Mouse (Mus musculus): Measurements from ENCODE around the gene Sort1. TPM values are rescaled to one million over a fixed set of nuclear protein-coding genes. Genes with fewer than 3 reads are reported as not detected.
A peak's percentile ranks its signal among the peaks of the same experiment; 100 is the strongest.

Gene Sort1
- polyA plus RNA-seq, 1 experiment from 2014 or later: 32.7 TPM

GRCm38 (mm10) chr3:108378875-108379663 is 95.2 kb downstream of the Sort1 start:
- Histone ChIP-seq H3K4me2 (ENCODE audit: low read depth) (no peak overlapping the region), H3K27me3 (ENCODE audit: control insufficient read depth, insufficient read depth, low read length) (no peaks in the 10 kb centered on the region), H3K27ac (ENCODE audit: low read depth, low read length) (no peak overlapping the region), H3K4me3 (ENCODE audit: low read depth, low read length) (no peak overlapping the region), H3K36me3 (ENCODE audit: control insufficient read depth, insufficient read depth, low read length) (no peaks in the 10 kb centered on the region), H3K9ac (ENCODE audit: low read length) (no peak overlapping the region), H3K4me1 (ENCODE audit: control insufficient read depth, insufficient read depth, low read length) (0 out of 2 replicates have a peak, but pooled peaks cover 1% of the 10 kb centered on the region), H3K9me3 (ENCODE audit: control insufficient read depth, low read length) (no peaks in the 10 kb centered on the region)
- 86% methylated on average over 7 of the region's 7 CpGs for WGBS
- ATAC-seq (ENCODE audit: insufficient read depth, low FRiP score, low TSS enrichment) (no peak), DNase-seq (ENCODE audit: low spot score) (no peak)

DNA sequence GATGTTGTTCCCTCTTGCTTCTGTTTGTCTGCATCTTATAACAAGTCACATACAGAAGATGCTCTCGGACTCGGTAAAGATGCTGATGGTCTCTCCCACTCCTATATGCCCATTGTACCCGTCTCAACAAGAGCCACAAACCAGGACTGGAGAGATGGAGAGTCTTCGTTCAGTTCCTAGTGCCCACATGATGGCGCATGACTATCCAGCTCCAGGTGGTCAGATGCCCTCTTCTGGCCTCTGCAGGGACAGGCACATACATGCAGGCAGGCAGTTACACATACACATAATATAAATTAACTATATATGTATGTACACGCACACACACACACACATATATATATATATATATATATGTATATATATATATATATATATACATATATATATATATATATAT is 96.8 kb downstream of the Sort1 start:
- Histone ChIP-seq H3K9ac (ENCODE audit: low read length) (no peak overlapping the region), H3K4me1 (ENCODE audit: control insufficient read depth, insufficient read depth, low read length) (peaks cover 14% of the 10 kb centered on the region; the same call in 1 of the 2 replicates), H3K9me3 (ENCODE audit: control insufficient read depth, low read length) (no peaks in the 10 kb centered on the region), H3K27ac (ENCODE audit: low read depth, low read length) (no peak overlapping the region), H3K27me3 (ENCODE audit: control insufficient read depth, insufficient read depth, low read length) (no peaks in the 10 kb centered on the region), H3K4me2 (ENCODE audit: low read depth) (no peak overlapping the region), H3K36me3 (ENCODE audit: control insufficient read depth, insufficient read depth, low read length) (no peaks in the 10 kb centered on the region), H3K4me3 (ENCODE audit: low read depth, low read length) (no peak overlapping the region)
- no peak for ATAC-seq (ENCODE audit: insufficient read depth, low FRiP score, low TSS enrichment)
- WGBS: 81% methylated on average over 6 of the region's 6 CpGs
- DNase-seq (ENCODE audit: low spot score): no peak

DNA sequence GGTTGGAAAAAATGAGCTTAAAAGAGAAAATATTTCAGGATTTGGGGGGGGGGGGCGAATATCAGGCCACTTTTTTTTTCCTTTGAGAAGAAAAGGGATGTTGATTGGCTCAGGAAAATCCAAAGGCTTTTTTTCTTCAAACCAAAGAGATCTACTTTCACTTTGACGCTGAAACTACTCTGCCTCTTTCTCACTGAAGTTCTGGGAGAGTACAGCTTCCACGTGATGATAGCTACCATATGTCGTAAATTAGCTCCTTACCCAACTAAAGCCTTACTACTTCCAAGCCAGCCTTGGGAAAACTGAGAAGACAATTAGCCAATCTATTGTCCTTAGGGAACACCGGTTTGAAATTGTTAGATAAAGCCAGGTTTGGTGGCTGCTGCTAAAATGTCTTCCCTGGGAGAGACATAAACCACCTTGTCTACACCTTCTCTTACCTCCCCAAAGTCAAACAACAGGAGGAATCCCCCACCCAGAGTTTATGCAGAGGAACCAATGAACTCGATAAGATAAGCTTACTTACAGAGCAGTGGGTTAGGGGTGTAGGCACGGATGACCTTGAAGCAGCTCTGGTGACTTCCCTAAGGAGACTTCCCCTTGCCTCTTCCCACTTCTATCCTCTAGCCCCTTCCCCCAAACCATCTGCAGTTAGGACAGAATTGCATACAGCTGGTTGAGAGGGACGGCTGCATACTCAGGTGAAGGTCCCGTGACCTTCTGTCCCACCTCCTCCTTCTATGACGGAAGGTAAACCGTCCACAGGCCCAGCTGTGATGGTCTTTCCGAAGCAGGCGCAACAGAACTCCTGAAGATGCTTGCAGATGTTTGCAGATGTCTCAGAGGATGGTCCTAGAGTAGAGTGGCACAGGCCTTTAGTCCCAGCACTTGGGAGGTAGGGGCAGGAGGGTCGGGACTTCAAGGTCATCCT is 98.3 kb downstream of the Sort1 start:
- DNase-seq (ENCODE audit: low spot score) (no peak), ATAC-seq (ENCODE audit: insufficient read depth, low FRiP score, low TSS enrichment) (no peak)
- no peak overlapping the region for H3K4me2 ChIP-seq (ENCODE audit: low read depth)
- H3K4me3 ChIP-seq (ENCODE audit: low read depth, low read length): no peak overlapping the region
- H3K36me3 ChIP-seq (ENCODE audit: control insufficient read depth, insufficient read depth, low read length): peaks cover 3% of the 10 kb centered on the region; the same call in 1 of the 2 replicates
- H3K9ac ChIP-seq (ENCODE audit: low read length): no peak overlapping the region
- no peak overlapping the region for H3K27ac ChIP-seq (ENCODE audit: low read depth, low read length)
- H3K9me3 ChIP-seq (ENCODE audit: control insufficient read depth, low read length): no peaks in the 10 kb centered on the region
- H3K4me1 ChIP-seq (ENCODE audit: control insufficient read depth, insufficient read depth, low read length): peaks cover 14% of the 10 kb centered on the region; the same call in 1 of the 2 replicates
- no peaks in the 10 kb centered on the region for H3K27me3 ChIP-seq (ENCODE audit: control insufficient read depth, insufficient read depth, low read length)
- 71% methylated on average over 14 of the region's 14 CpGs for WGBS

DNA sequence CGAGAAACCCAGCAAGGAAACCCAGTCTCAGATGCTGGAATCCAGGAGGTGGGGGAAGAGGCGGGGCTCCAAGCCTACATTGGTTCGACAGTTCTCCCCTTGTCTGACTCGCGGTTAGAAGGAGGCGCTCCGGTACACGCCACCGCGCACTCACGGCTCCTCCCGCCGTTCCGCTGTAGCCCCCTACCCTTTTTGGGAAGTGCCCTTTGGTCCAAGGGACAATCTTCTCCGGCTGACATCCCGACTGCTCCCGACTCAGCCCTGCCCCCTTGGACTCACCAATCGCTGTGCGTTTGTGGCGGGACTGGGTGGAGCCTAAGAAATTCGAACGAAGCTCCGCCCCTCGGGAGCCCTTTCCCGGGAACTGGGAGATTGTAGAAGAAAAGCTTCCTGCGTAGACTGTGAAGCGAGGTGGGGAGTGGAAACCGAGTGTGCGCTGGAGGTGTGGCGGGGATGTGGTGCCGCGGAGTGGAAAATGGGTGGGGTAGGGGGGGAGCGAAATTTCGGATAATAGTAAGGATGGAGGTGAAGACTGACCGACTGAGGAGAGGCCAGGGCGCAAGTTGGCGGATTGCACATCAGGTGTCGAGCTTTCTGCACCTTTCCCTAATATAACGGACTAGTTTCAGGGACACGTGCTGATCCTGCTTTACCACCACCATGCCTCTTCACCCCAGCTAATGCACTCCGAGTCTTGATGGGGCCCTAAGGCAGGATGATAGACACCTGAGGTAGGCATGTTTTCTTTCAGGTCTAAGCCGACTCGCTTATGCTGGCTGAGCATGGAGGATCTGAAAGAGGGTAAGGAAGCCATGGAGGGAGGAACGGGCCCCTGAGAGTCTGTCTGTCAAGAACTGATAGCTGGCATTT is 99.8 kb downstream of the Sort1 start, which contains the start of gene Psrc1:
Gene Psrc1 (plus strand): TSS at position 355 of the 870 bp plus-strand sequence.
- H3K9ac ChIP-seq (ENCODE audit: low read length): peak within 1 kb of the TSS; percentile 57
- peak; percentile 90 for ATAC-seq (ENCODE audit: insufficient read depth, low FRiP score, low TSS enrichment)
- H3K9me3 ChIP-seq (ENCODE audit: control insufficient read depth, low read length): no peaks in the 10 kb centered on the region
- peak; percentile 92 for DNase-seq (ENCODE audit: low spot score)
- H3K36me3 ChIP-seq (ENCODE audit: control insufficient read depth, insufficient read depth, low read length): peaks cover 3% of the 10 kb centered on the region; the same call in 1 of the 2 replicates
- no peaks in the 10 kb centered on the region for H3K27me3 ChIP-seq (ENCODE audit: control insufficient read depth, insufficient read depth, low read length)
- peak within 1 kb of the TSS; percentile 69 for H3K4me2 ChIP-seq (ENCODE audit: low read depth)
- H3K4me3 ChIP-seq (ENCODE audit: low read depth, low read length): peak within 1 kb of the TSS; percentile 46
- 0 out of 2 replicates have a peak within 1 kb of the TSS, but pooled peaks have one; percentile 44 for H3K27ac ChIP-seq (ENCODE audit: low read depth, low read length)
- WGBS: 1% methylated on average over 44 of the region's 44 CpGs
- peaks cover 14% of the 10 kb centered on the region; the same call in 1 of the 2 replicates for H3K4me1 ChIP-seq (ENCODE audit: control insufficient read depth, insufficient read depth, low read length)

DNA sequence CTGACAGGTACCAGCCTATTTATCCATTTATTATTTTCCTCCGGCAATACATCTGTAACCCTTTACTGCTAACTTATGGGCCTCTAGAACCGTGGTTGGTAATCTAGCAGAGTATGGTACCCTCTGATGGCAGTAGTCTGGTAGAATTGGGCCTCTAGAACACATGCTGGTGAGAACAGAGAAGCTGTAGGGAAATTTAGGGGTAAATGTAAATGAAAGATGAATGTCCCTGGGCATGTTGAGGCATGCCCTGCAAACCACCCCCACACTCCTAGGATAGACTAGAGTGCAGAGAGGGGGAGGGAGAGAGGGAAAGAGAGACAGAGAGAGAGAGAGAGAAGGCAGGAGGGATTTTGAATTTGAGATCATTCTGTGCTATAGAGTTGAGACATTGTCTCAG is 100.5 kb downstream of the Sort1 start:
- Histone ChIP-seq H3K4me3 (ENCODE audit: low read depth, low read length) (peak overlapping the region; percentile 46), H3K4me1 (ENCODE audit: control insufficient read depth, insufficient read depth, low read length) (peaks cover 14% of the 10 kb centered on the region; the same call in 1 of the 2 replicates), H3K36me3 (ENCODE audit: control insufficient read depth, insufficient read depth, low read length) (peaks cover 3% of the 10 kb centered on the region; the same call in 1 of the 2 replicates), H3K9ac (ENCODE audit: low read length) (peak overlapping the region; percentile 57), H3K27ac (ENCODE audit: low read depth, low read length) (no peak overlapping the region), H3K27me3 (ENCODE audit: control insufficient read depth, insufficient read depth, low read length) (no peaks in the 10 kb centered on the region), H3K4me2 (ENCODE audit: low read depth) (peak overlapping the region; percentile 69), H3K9me3 (ENCODE audit: control insufficient read depth, low read length) (no peaks in the 10 kb centered on the region)
- WGBS: 55% methylated on average over 2 of the region's 2 CpGs
- no peak for ATAC-seq (ENCODE audit: insufficient read depth, low FRiP score, low TSS enrichment)
- DNase-seq (ENCODE audit: low spot score): no peak

DNA sequence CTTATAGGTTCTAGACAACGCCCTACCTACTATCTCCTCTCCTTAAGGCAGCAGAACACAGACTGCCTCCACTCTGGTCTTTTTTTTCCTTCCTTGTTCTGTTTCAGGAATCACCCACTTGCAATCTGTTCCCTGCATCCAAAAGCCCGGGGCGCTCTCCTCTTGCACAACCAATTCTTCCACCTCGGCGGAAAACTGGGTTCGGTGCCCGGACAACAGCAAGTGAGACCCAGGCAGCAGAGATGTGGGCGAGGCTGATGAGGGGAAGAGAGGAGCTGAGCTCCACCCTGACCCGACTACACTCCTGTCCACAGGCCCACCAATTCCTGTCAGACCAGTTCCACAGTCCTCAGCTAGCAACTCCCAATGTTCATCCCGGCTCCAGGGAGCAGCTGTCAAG is 102.3 kb downstream of the Sort1 start:
- no peak overlapping the region for H3K9ac ChIP-seq (ENCODE audit: low read length)
- no peaks in the 10 kb centered on the region for H3K9me3 ChIP-seq (ENCODE audit: control insufficient read depth, low read length)
- DNase-seq (ENCODE audit: low spot score): no peak
- H3K27me3 ChIP-seq (ENCODE audit: control insufficient read depth, insufficient read depth, low read length): no peaks in the 10 kb centered on the region
- H3K27ac ChIP-seq (ENCODE audit: low read depth, low read length): no peak overlapping the region
- 95% methylated on average over 10 of the region's 10 CpGs for WGBS
- no peak overlapping the region for H3K4me2 ChIP-seq (ENCODE audit: low read depth)
- no peak for ATAC-seq (ENCODE audit: insufficient read depth, low FRiP score, low TSS enrichment)
- peaks cover 14% of the 10 kb centered on the region; the same call in 1 of the 2 replicates for H3K4me1 ChIP-seq (ENCODE audit: control insufficient read depth, insufficient read depth, low read length)
- no peak overlapping the region for H3K4me3 ChIP-seq (ENCODE audit: low read depth, low read length)
- peaks cover 3% of the 10 kb centered on the region; the same call in 1 of the 2 replicates for H3K36me3 ChIP-seq (ENCODE audit: control insufficient read depth, insufficient read depth, low read length)

DNA sequence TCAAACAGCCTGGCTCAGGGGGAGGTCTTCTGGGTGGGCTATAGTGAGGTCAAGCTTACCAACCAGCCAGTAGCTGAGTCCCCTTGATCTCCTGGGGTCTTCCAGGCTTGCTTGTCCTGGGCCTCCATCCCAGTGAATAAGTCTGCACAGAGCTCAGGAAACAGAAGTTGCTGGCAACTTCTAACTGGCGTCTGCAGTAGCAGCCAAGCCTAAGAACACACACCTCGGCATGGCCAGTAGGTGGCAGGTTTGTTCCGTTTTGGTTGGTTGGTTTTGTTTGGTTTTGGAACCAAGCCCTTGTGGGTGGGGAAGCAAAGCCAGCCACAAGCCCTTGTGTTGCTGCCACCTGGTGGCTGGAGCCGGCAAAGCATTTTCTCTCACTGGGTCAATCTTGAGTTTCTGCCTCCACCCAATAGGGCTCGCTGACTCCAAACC is 105.2 kb downstream of the Sort1 start:
- no peaks in the 10 kb centered on the region for H3K27me3 ChIP-seq (ENCODE audit: control insufficient read depth, insufficient read depth, low read length)
- peaks cover 3% of the 10 kb centered on the region for H3K36me3 ChIP-seq (ENCODE audit: control insufficient read depth, insufficient read depth, low read length)
- H3K4me3 ChIP-seq (ENCODE audit: low read depth, low read length): no peak overlapping the region
- WGBS: 0% methylated on average over 5 of the region's 5 CpGs
- no peak overlapping the region for H3K9ac ChIP-seq (ENCODE audit: low read length)
- H3K27ac ChIP-seq (ENCODE audit: low read depth, low read length): no peak overlapping the region
- ATAC-seq (ENCODE audit: insufficient read depth, low FRiP score, low TSS enrichment) (peak; percentile 66), DNase-seq (ENCODE audit: low spot score) (peak; percentile 96)
- H3K4me2 ChIP-seq (ENCODE audit: low read depth): no peak overlapping the region
- H3K4me1 ChIP-seq (ENCODE audit: control insufficient read depth, insufficient read depth, low read length): peaks cover 12% of the 10 kb centered on the region; the same call in 1 of the 2 replicates
- H3K9me3 ChIP-seq (ENCODE audit: control insufficient read depth, low read length): no peaks in the 10 kb centered on the region

DNA sequence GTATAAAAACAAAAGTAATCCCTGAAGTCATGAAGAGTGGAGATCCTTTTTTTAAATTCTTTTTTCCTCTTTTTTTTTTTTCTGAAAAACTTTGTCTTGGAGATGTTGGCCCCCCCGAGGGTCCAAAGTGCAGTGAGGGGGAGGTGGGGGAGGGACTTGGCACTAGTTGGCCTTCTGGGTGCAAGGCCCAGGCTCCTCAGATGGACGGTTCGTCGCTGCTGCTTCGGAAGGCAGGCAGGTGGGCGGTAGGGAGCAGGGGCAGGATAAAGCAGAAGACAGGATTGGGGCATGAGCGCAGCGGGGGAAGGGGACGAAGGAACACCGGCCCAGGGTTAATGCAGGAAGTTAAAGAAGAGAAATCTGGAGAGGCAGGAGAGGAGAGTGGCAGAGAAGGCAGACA is 108.4 kb downstream of the Sort1 start:
- WGBS: 19% methylated on average over 10 of the region's 10 CpGs
- no peaks in the 10 kb centered on the region for H3K9me3 ChIP-seq (ENCODE audit: control insufficient read depth, low read length)
- H3K9ac ChIP-seq (ENCODE audit: low read length): no peak overlapping the region
- no peaks in the 10 kb centered on the region for H3K4me1 ChIP-seq (ENCODE audit: control insufficient read depth, insufficient read depth, low read length)
- no peak overlapping the region for H3K4me2 ChIP-seq (ENCODE audit: low read depth)
- H3K27ac ChIP-seq (ENCODE audit: low read depth, low read length): no peak overlapping the region
- no peak overlapping the region for H3K4me3 ChIP-seq (ENCODE audit: low read depth, low read length)
- no peak for ATAC-seq (ENCODE audit: insufficient read depth, low FRiP score, low TSS enrichment)
- DNase-seq (ENCODE audit: low spot score): no peak
- no peaks in the 10 kb centered on the region for H3K27me3 ChIP-seq (ENCODE audit: control insufficient read depth, insufficient read depth, low read length)
- peaks cover 11% of the 10 kb centered on the region for H3K36me3 ChIP-seq (ENCODE audit: control insufficient read depth, insufficient read depth, low read length)

Data from neural tube, embryonic 11.5 days (tissue).